Mouse (Mus musculus) C2C12 (cell line): ENCODE measurements around the gene Krt27. TPM values are rescaled to one million over a fixed set of nuclear protein-coding genes. Genes with fewer than 3 reads are reported as not detected.

Source experiments
- H3K27me3 ChIP-seq: one replicate; pipeline ENCODE4 v1.6.1; 2011; ENCODE audit not compliant: control insufficient read depth, insufficient read depth, insufficient read length
- H3K36me3 ChIP-seq: one replicate; pipeline ENCODE4 v1.6.1; 2011; ENCODE audit not compliant: control insufficient read depth, insufficient read depth
- H3K4me3 ChIP-seq: one replicate; pipeline ENCODE4 v1.5.1; 2011; ENCODE audit warnings: mild to moderate bottlenecking, control low read depth; ENCODE audit not compliant: poor library complexity, insufficient read depth, severe bottlenecking
- H3K79me2 ChIP-seq: one replicate; pipeline ENCODE4 v1.6.1; 2011; ENCODE audit not compliant: control insufficient read depth, insufficient read depth
- H3K79me3 ChIP-seq: one replicate; pipeline ENCODE4 v1.6.1; 2011; ENCODE audit warnings: low read depth, control low read depth
- H3ac ChIP-seq: one replicate; pipeline ENCODE3; 2011; ENCODE audit warnings: low read depth; ENCODE audit not compliant: control insufficient read depth, insufficient read length
- CEBPB ChIP-seq: IDR thresholded peaks from one replicate; pipeline ENCODE4 v1.6.1; 2011; ENCODE audit warnings: low read depth, mild to moderate bottlenecking, control low read depth, moderate library complexity
- CTCF ChIP-seq: IDR thresholded peaks from one replicate; pipeline ENCODE4 v1.5.1; 2011; ENCODE audit not compliant: control insufficient read depth, insufficient read depth, insufficient read length
- FOSL1 ChIP-seq: IDR thresholded peaks from one replicate; pipeline ENCODE4 v1.8.0; 2011; ENCODE audit warnings: mild to moderate bottlenecking, low read length; ENCODE audit not compliant: poor library complexity, insufficient read depth, severe bottlenecking
- MAX ChIP-seq: IDR thresholded peaks from one replicate; pipeline ENCODE4 v1.6.1; 2011; ENCODE audit warnings: mild to moderate bottlenecking, control low read depth
- MYOD1 ChIP-seq: IDR thresholded peaks from one replicate; pipeline ENCODE4 v1.6.1; 2011; ENCODE audit warnings: low read depth; ENCODE audit not compliant: control insufficient read depth, insufficient read length
- MYOG ChIP-seq: IDR thresholded peaks from one replicate; pipeline ENCODE4 v1.6.1; 2011; ENCODE audit not compliant: control insufficient read depth, insufficient read length; ENCODE audit errors: extremely low read depth
- USF1 ChIP-seq: IDR thresholded peaks from one replicate; pipeline ENCODE4 v1.6.1; 2011; ENCODE audit warnings: low read depth, mild to moderate bottlenecking, control low read depth, moderate library complexity
- long read RNA-seq, 2 experiments: library from polyadenylated mRNA; unstranded; transcript quantifications; one replicate each; pipeline ENCODE4 v2.0.0; 2019 to 2020
- polyA plus RNA-seq: library from polyadenylated mRNA; unstranded; fragments of >200 nt; fragmentation: generic; extraction: Trizol; gene quantifications from one replicate; pipeline ENCODE4 v1.2.1, GENCODE M21; 2012; ENCODE audit warnings: missing spikeins

The Krt27 gene
- polyA plus RNA-seq, result not detected
- long read RNA-seq, experiment 1, result 0 reads
- long read RNA-seq, experiment 2, result 0 reads

DNA sequence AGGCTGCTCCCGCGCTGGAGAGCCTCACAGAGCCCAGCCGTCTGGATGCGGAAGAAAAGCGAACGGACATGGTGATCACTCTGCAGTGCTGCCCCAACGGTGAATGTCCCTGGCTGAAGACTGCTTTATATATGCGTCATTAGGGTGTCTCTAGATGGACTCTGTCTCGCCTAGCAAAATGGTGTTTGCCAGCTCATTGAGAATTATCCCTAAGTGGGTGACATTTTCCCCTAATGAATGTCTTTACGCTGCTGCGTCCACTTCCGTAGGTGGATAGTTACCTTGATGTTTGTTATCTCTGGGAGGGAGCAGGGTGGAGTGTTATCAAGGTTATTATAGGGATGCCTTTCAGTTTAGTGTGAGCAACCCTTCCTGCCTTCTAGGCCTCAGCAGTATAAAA, at the start of gene Krt27:
Krt27 (minus strand) TSS at position 101 of the 400 bp plus-strand sequence.
- Histone ChIP-seq H3K36me3 (no peaks in the 10 kb centered on the region), H3K79me3 (no peaks in the 10 kb centered on the region), H3K27me3 (peaks cover 45% of the 10 kb centered on the region), H3ac (no peak within 1 kb of the TSS), H3K79me2 (no peaks in the 10 kb centered on the region), H3K4me3 (no peak within 1 kb of the TSS)
- no peak for TF ChIP-seq FOSL1

DNA sequence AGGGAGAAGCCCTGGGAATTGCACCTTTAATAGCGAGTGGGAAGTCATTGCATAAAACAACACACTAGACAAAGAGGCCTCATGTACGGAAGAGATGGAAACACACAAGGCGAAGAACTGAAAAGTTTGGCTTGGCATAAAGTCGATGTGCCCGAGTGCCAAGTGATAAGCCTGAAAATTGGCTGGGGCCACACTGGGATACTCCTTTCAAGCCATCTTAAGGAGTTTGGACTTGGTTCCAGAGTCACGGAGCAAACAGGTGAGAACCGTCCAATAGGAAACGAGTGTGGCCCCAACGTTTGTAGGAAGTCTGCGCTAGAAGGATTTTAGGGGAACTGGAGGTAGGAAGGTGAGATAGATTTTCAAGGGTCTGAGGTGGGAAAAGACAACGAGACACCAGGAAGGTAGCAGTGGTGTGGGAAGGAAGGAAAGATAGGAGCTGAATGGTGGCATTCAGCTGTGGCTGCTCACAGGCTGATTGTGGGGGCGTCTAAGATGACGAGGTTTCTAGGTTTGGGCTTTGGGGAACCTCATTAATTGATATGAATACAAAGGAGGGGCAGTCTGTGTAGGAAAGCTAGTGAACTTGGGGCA, 49.1 kb upstream of the Krt27 start:
- Histone ChIP-seq H3ac (no peak overlapping the region), H3K27me3 (peaks cover 25% of the 10 kb centered on the region)
- TF ChIP-seq MYOG (no peak), MAX (no peak), CEBPB (no peak), FOSL1 (no peak), CTCF (no peak), USF1 (no peak), MYOD1 (no peak)

DNA sequence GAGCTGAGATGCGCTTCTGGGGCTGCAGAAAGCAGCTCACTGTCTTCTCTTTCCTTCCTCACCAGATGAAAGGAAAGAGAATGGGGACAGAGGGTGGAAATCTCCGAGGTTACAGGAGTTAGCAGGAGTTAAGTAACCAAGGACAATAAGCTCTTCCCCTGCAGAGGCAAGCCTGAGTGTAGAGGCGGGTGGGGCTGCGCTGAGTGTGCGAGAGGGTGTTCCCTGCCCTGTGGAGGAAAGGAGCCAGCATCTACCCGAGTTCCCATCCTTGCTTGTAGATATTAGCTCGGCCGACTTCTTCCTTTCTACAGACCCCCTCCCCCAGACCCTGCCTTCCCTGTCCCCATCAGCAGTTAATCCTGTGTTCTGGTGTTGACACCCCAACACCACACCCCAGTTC, 47.9 kb upstream of the Krt27 start:
- H3K27me3 ChIP-seq, result peaks cover 25% of the 10 kb centered on the region
- H3ac ChIP-seq, result no peak overlapping the region
- H3K4me3 ChIP-seq, result no peak overlapping the region
- H3K79me2 ChIP-seq, result no peaks in the 10 kb centered on the region
- H3K36me3 ChIP-seq, result no peaks in the 10 kb centered on the region
- TF ChIP-seq CEBPB, result no peak
- TF ChIP-seq CTCF, result no peak
- TF ChIP-seq MYOG, result no peak
- no peak for TF ChIP-seq USF1
- TF ChIP-seq FOSL1, result no peak
- TF ChIP-seq MYOD1, result no peak
- no peak for TF ChIP-seq MAX
- H3K79me3 ChIP-seq, result no peaks in the 10 kb centered on the region

More for the DNA sequence above, 49.1 kb upstream of the Krt27 start:
- no peaks in the 10 kb centered on the region for H3K79me2 ChIP-seq
- H3K79me3 ChIP-seq, result no peaks in the 10 kb centered on the region
- H3K4me3 ChIP-seq, result no peak overlapping the region
- no peaks in the 10 kb centered on the region for H3K36me3 ChIP-seq

DNA sequence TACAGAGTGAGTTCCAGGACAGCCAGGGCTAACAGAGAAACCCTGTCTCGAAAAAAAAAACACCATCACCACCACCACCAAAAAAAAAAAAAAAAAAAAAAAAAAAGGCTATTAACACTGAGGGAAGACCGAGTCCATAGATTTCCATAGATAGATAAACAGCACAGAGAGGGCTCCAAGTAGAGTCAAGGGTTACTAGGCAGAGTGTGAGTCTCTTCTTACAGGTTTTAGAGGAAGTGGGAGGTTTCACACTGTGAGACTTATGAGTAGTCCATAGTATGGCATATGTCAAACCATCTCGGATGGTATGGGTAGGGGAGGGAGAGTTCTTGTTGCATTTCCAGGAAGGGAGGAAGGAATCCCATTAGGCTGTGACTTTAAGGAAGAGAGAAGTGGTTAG, 47.2 kb upstream of the Krt27 start:
- peaks cover 22% of the 10 kb centered on the region for H3K27me3 ChIP-seq
- no peaks in the 10 kb centered on the region for H3K36me3 ChIP-seq
- H3K4me3 ChIP-seq, result no peak overlapping the region
- TF ChIP-seq FOSL1, result no peak
- TF ChIP-seq MYOG, result no peak
- no peak for TF ChIP-seq CEBPB
- TF ChIP-seq MAX, result no peak
- TF ChIP-seq MYOD1, result no peak
- TF ChIP-seq CTCF, result no peak
- TF ChIP-seq USF1, result no peak
- H3K79me3 ChIP-seq, result no peaks in the 10 kb centered on the region
- no peaks in the 10 kb centered on the region for H3K79me2 ChIP-seq
- H3ac ChIP-seq, result no peak overlapping the region

DNA sequence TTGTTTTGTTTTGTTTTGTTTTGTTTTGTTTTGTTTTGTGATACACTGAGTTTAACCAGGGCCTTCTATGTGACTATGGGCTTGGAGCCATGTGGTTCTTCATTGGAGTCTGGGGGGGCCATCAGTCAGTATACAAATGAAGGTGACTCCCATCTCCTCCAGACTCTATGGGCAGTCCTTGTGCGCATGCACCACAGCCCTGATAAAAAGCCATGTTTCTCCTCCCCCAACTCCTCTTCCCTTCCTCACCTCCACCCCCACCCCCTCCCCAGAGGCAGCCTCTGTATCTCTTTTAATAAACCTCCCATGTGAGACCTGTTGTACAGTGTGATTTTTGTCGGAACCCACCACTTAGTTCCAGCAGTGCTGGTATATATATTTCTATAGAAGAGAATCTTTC, 45.8 kb upstream of the Krt27 start:
- no peaks in the 10 kb centered on the region for H3K36me3 ChIP-seq
- TF ChIP-seq USF1 (no peak), MAX (no peak), FOSL1 (no peak), MYOD1 (no peak), MYOG (no peak), CEBPB (no peak), CTCF (no peak)
- H3K79me2 ChIP-seq, result no peaks in the 10 kb centered on the region
- H3K4me3 ChIP-seq, result no peak overlapping the region
- peaks cover 18% of the 10 kb centered on the region for H3K27me3 ChIP-seq
- H3ac ChIP-seq, result no peak overlapping the region
- H3K79me3 ChIP-seq, result no peaks in the 10 kb centered on the region

DNA sequence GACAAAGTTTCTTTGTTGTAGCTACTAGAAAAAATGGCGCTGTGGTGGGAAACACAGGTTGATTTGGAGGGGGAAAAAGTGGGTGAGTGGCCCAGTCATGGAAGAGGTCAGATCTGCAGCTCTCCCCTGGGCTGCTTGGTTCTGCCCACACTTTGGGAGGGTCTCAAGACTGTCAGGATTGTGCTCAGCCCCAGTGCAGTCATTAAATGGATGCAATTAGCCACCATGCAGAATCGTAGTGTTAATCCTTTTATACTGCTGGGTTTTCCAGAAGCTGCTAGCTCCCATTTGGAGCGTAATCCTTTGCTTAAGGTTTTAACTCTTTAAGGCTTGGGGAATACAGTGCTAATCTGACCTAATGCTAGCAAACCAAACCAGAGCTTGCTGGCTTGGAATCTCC, 45.1 kb upstream of the Krt27 start:
- H3K4me3 ChIP-seq, result no peak overlapping the region
- TF ChIP-seq USF1 (no peak), CEBPB (no peak), FOSL1 (no peak), MYOG (no peak), MYOD1 (no peak), CTCF (no peak), MAX (no peak)
- no peaks in the 10 kb centered on the region for H3K79me3 ChIP-seq
- no peak overlapping the region for H3ac ChIP-seq
- no peaks in the 10 kb centered on the region for H3K79me2 ChIP-seq
- no peaks in the 10 kb centered on the region for H3K36me3 ChIP-seq
- H3K27me3 ChIP-seq, result peaks cover 18% of the 10 kb centered on the region
